Mouse (Mus musculus): ENCODE data around the gene Tmem108. TPM values are rescaled to one million over a fixed set of nuclear protein-coding genes. Genes with fewer than 3 reads are reported as not detected.

Gene Tmem108
- polyA plus RNA-seq, 1 experiment from 2014 or later: 8.3 TPM

- Histone ChIP-seq H3K4me2 (replicated peaks; ENCODE audit: low read depth, low read length) (no peak overlapping the region), H3K36me3 (ENCODE audit: insufficient read depth, low read length) (no peaks in the 10 kb centered on the region), H3K27ac (ENCODE audit: low read length) (no peak overlapping the region), H3K9me3 (ENCODE audit: low read length) (no peaks in the 10 kb centered on the region), H3K27me3 (ENCODE audit: insufficient read depth, low read length) (no peaks in the 10 kb centered on the region), H3K4me3 (ENCODE audit: low read length) (no peak overlapping the region), H3K4me1 (ENCODE audit: insufficient read depth, low read length) (no peaks in the 10 kb centered on the region), H3K9ac (replicated peaks; ENCODE audit: low read length) (no peak overlapping the region)
- 87% methylated on average over 16 of the region's 16 CpGs for WGBS
- no peak for ATAC-seq (ENCODE audit: low FRiP score, low TSS enrichment)
Observed at GRCm38 (mm10) chr9:103726751-103727462, 34.7 kb downstream of the Tmem108 start.

GRCm38 (mm10) chr9:103725497-103725896 lies 36.1 kb downstream of the Tmem108 start:
- no peak overlapping the region for H3K27ac ChIP-seq (ENCODE audit: low read length)
- WGBS: 84% methylated on average over 7 of the region's 7 CpGs
- no peaks in the 10 kb centered on the region for H3K4me1 ChIP-seq (ENCODE audit: insufficient read depth, low read length)
- H3K27me3 ChIP-seq (ENCODE audit: insufficient read depth, low read length): no peaks in the 10 kb centered on the region
- no peak for ATAC-seq (ENCODE audit: low FRiP score, low TSS enrichment)
- no peak overlapping the region for H3K4me3 ChIP-seq (ENCODE audit: low read length)
- no peak overlapping the region for H3K4me2 ChIP-seq (replicated peaks; ENCODE audit: low read depth, low read length)
- H3K9me3 ChIP-seq (ENCODE audit: low read length): no peaks in the 10 kb centered on the region
- H3K9ac ChIP-seq (replicated peaks; ENCODE audit: low read length): no peak overlapping the region
- H3K36me3 ChIP-seq (ENCODE audit: insufficient read depth, low read length): no peaks in the 10 kb centered on the region

- Histone ChIP-seq H3K9me3 (ENCODE audit: low read length) (no peaks in the 10 kb centered on the region), H3K9ac (replicated peaks; ENCODE audit: low read length) (no peak overlapping the region), H3K4me2 (replicated peaks; ENCODE audit: low read depth, low read length) (no peak overlapping the region), H3K4me3 (ENCODE audit: low read length) (no peak overlapping the region), H3K4me1 (ENCODE audit: insufficient read depth, low read length) (no peaks in the 10 kb centered on the region), H3K36me3 (ENCODE audit: insufficient read depth, low read length) (no peaks in the 10 kb centered on the region), H3K27ac (ENCODE audit: low read length) (no peak overlapping the region), H3K27me3 (ENCODE audit: insufficient read depth, low read length) (no peaks in the 10 kb centered on the region)
- 83% methylated on average over 3 of the region's 3 CpGs for WGBS
- ATAC-seq (ENCODE audit: low FRiP score, low TSS enrichment): no peak
Observed at GRCm38 (mm10) chr9:103721486-103721885, 40.2 kb downstream of the Tmem108 start.

DNA sequence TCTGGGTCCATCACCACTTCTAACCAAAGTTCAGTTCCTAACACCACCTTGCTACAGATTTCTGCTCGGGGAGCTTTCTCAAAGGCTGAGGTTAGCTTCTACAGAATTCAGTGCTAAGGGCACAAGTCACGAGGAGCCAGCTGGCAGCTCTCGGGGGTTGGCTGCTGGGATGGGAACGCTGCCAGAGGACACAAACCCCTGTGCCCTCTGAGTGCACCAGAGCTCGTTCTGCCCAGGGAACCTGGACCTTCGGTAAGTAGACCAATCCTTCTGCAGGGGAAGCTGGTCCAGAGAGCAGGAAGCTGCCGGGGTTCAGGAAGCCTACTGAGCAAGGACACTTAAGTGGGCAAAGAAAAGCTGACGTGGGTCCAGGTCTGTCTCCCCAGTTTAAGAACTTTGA lies 40.6 kb downstream of the Tmem108 start:
- no peaks in the 10 kb centered on the region for H3K36me3 ChIP-seq (ENCODE audit: insufficient read depth, low read length)
- no peak overlapping the region for H3K27ac ChIP-seq (ENCODE audit: low read length)
- no peaks in the 10 kb centered on the region for H3K9me3 ChIP-seq (ENCODE audit: low read length)
- H3K4me2 ChIP-seq (replicated peaks; ENCODE audit: low read depth, low read length): no peak overlapping the region
- no peaks in the 10 kb centered on the region for H3K27me3 ChIP-seq (ENCODE audit: insufficient read depth, low read length)
- H3K4me1 ChIP-seq (ENCODE audit: insufficient read depth, low read length): no peaks in the 10 kb centered on the region
- no peak for ATAC-seq (ENCODE audit: low FRiP score, low TSS enrichment)
- H3K9ac ChIP-seq (replicated peaks; ENCODE audit: low read length): no peak overlapping the region
- H3K4me3 ChIP-seq (ENCODE audit: low read length): no peak overlapping the region
- WGBS: 73% methylated on average over 8 of the region's 8 CpGs

GRCm38 (mm10) chr9:103720021-103720420 lies 41.6 kb downstream of the Tmem108 start:
- H3K9me3 ChIP-seq (ENCODE audit: low read length): no peaks in the 10 kb centered on the region
- no peaks in the 10 kb centered on the region for H3K4me1 ChIP-seq (ENCODE audit: insufficient read depth, low read length)
- WGBS: 93% methylated on average over 11 of the region's 11 CpGs
- no peak overlapping the region for H3K27ac ChIP-seq (ENCODE audit: low read length)
- no peaks in the 10 kb centered on the region for H3K36me3 ChIP-seq (ENCODE audit: insufficient read depth, low read length)
- no peaks in the 10 kb centered on the region for H3K27me3 ChIP-seq (ENCODE audit: insufficient read depth, low read length)
- H3K4me3 ChIP-seq (ENCODE audit: low read length): no peak overlapping the region
- no peak for ATAC-seq (ENCODE audit: low FRiP score, low TSS enrichment)
- no peak overlapping the region for H3K9ac ChIP-seq (replicated peaks; ENCODE audit: low read length)
- H3K4me2 ChIP-seq (replicated peaks; ENCODE audit: low read depth, low read length): no peak overlapping the region

- H3K36me3 ChIP-seq (ENCODE audit: insufficient read depth, low read length): no peaks in the 10 kb centered on the region
- H3K4me2 ChIP-seq (replicated peaks; ENCODE audit: low read depth, low read length): no peak overlapping the region
- H3K27ac ChIP-seq (ENCODE audit: low read length): no peak overlapping the region
- H3K9me3 ChIP-seq (ENCODE audit: low read length): no peaks in the 10 kb centered on the region
- ATAC-seq (ENCODE audit: low FRiP score, low TSS enrichment): no peak
- H3K4me1 ChIP-seq (ENCODE audit: insufficient read depth, low read length): 0 out of 2 replicates have a peak, but pooled peaks cover 5% of the 10 kb centered on the region
- no peak overlapping the region for H3K4me3 ChIP-seq (ENCODE audit: low read length)
- H3K27me3 ChIP-seq (ENCODE audit: insufficient read depth, low read length): no peaks in the 10 kb centered on the region
- WGBS: 96% methylated on average over 13 of the region's 13 CpGs
- no peak overlapping the region for H3K9ac ChIP-seq (replicated peaks; ENCODE audit: low read length)
Observed at GRCm38 (mm10) chr9:103716002-103716401, 45.6 kb downstream of the Tmem108 start.

DNA sequence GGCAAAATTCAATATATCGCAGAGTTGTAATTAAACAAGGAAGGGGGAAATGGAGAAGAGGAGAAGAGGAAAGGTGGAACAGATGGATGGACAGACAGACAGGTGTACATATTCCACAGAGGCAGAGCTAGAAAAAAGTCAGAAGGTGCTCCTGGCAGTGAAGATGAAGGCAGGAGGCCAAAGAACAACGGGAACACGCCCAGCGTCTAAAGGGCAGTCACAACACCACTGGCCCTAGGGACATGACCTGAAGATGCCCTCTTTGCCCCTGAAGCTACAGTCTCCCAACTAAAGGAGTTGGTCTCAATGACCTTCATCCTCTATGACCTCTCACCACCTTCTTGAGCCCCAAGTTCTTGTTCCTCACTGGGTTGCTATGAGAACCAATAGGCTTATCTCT lies 46.3 kb downstream of the Tmem108 start:
- ATAC-seq (ENCODE audit: low FRiP score, low TSS enrichment): no peak
- 0 out of 2 replicates have a peak, but pooled peaks cover 5% of the 10 kb centered on the region for H3K4me1 ChIP-seq (ENCODE audit: insufficient read depth, low read length)
- WGBS: 94% methylated on average over 4 of the region's 4 CpGs

GRCm38 (mm10) chr9:103713230-103713629 lies 48.4 kb downstream of the Tmem108 start:
- 51% methylated on average over 4 of the region's 4 CpGs for WGBS
- ATAC-seq (ENCODE audit: low FRiP score, low TSS enrichment): peak; percentile 63; the same call in 1 of the 2 replicates

More for the DNA sequence above, 46.3 kb downstream of the Tmem108 start:
- no peaks in the 10 kb centered on the region for H3K9me3 ChIP-seq (ENCODE audit: low read length)
- H3K36me3 ChIP-seq (ENCODE audit: insufficient read depth, low read length): no peaks in the 10 kb centered on the region
- H3K9ac ChIP-seq (replicated peaks; ENCODE audit: low read length): no peak overlapping the region
- no peaks in the 10 kb centered on the region for H3K27me3 ChIP-seq (ENCODE audit: insufficient read depth, low read length)
- no peak overlapping the region for H3K27ac ChIP-seq (ENCODE audit: low read length)
- H3K4me2 ChIP-seq (replicated peaks; ENCODE audit: low read depth, low read length): no peak overlapping the region
- no peak overlapping the region for H3K4me3 ChIP-seq (ENCODE audit: low read length)

DNA sequence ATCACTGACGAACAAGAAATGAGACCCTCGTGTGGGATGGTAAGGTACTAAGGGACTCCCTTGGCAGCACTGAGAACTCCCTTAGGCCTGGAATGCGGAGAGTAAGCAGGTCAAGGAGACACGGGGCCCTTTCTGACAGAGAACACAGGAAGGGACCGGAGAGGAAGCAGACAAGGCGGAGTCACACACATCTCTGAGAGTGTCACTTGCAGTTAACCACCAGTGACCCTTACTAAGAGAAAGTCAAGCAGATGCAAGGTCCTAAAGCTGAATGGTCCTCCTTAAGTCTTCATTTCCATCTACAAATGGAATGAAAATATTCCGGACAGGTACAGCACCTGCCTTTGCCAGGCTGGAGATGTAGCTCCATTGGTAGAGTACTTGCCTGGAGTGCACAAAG lies 48.9 kb downstream of the Tmem108 start:
- Histone ChIP-seq H3K27ac (ENCODE audit: low read length) (no peak overlapping the region), H3K9me3 (ENCODE audit: low read length) (no peaks in the 10 kb centered on the region), H3K4me1 (ENCODE audit: insufficient read depth, low read length) (0 out of 2 replicates have a peak, but pooled peaks cover 5% of the 10 kb centered on the region), H3K27me3 (ENCODE audit: insufficient read depth, low read length) (no peaks in the 10 kb centered on the region), H3K4me2 (replicated peaks; ENCODE audit: low read depth, low read length) (no peak overlapping the region), H3K9ac (replicated peaks; ENCODE audit: low read length) (no peak overlapping the region), H3K4me3 (ENCODE audit: low read length) (no peak overlapping the region), H3K36me3 (ENCODE audit: insufficient read depth, low read length) (no peaks in the 10 kb centered on the region)
- ATAC-seq (ENCODE audit: low FRiP score, low TSS enrichment): no peak
- 54% methylated on average over 7 of the region's 7 CpGs for WGBS

More at GRCm38 (mm10) chr9:103713230-103713629, 48.4 kb downstream of the Tmem108 start:
- Histone ChIP-seq H3K9me3 (ENCODE audit: low read length) (no peaks in the 10 kb centered on the region), H3K4me3 (ENCODE audit: low read length) (no peak overlapping the region), H3K27me3 (ENCODE audit: insufficient read depth, low read length) (no peaks in the 10 kb centered on the region), H3K36me3 (ENCODE audit: insufficient read depth, low read length) (no peaks in the 10 kb centered on the region), H3K27ac (ENCODE audit: low read length) (no peak overlapping the region), H3K9ac (replicated peaks; ENCODE audit: low read length) (no peak overlapping the region), H3K4me2 (replicated peaks; ENCODE audit: low read depth, low read length) (no peak overlapping the region), H3K4me1 (ENCODE audit: insufficient read depth, low read length) (0 out of 2 replicates have a peak, but pooled peaks cover 5% of the 10 kb centered on the region)

- no peak overlapping the region for H3K27ac ChIP-seq (ENCODE audit: low read length)
- 0 out of 2 replicates have a peak, but pooled peaks cover 5% of the 10 kb centered on the region for H3K4me1 ChIP-seq (ENCODE audit: insufficient read depth, low read length)
- no peak; the same call in 1 of the 2 replicates for ATAC-seq (ENCODE audit: low FRiP score, low TSS enrichment)
- H3K4me3 ChIP-seq (ENCODE audit: low read length): no peak overlapping the region
- no peaks in the 10 kb centered on the region for H3K27me3 ChIP-seq (ENCODE audit: insufficient read depth, low read length)
- H3K36me3 ChIP-seq (ENCODE audit: insufficient read depth, low read length): no peaks in the 10 kb centered on the region
- H3K9ac ChIP-seq (replicated peaks; ENCODE audit: low read length): no peak overlapping the region
- H3K9me3 ChIP-seq (ENCODE audit: low read length): no peaks in the 10 kb centered on the region
- no peak overlapping the region for H3K4me2 ChIP-seq (replicated peaks; ENCODE audit: low read depth, low read length)
- WGBS: 45% methylated on average over 3 of the region's 3 CpGs
Observed at GRCm38 (mm10) chr9:103709694-103710093, 51.9 kb downstream of the Tmem108 start.
